Comparison of ENCODE assay signal across 28 mouse cellular contexts in the genomic region with DNA sequence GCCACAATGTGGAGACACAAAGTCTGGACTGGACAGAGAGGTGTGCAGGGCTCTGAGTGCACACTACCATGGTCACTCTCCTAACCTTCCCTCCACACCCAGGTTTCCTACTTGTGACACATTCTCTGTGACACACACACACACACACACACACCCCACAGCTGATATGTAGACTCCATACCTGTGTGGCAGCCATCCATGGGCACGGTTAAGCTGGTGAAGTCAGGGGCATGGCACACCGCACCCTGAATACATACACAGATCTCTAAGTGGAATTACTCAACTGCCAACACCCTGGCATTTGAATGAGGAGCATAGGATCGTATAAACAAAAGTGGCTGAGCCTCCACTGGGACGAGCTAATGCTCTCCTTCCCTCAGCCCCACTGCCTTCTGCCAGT. TPM values are rescaled to one million over a fixed set of nuclear protein-coding genes. Genes with fewer than 3 reads are reported as not detected.
"Had no signal": no experiment of that assay in that cellular context is flagged by ENCODE, and none has a peak within 500 bp of the region (broad histone marks: within the 10 kb centered on the region; RNA-seq: fewer than 3 reads in every experiment).

No protein-coding gene starts in this region.

- DNase-seq: kidney, adult 8-10 months; layer of hippocampus, postnatal 36 days; liver, embryonic 13.5 days; right cerebral cortex, postnatal 25 days had no signal

- H3K9me3 ChIP-seq: kidney, embryonic 15.5 days; liver, embryonic 13.5 days; megakaryocyte, embryonic 14.5 days; midbrain, embryonic 10.5 days; midbrain, embryonic 13.5 days; neural tube, embryonic 13.5 days; stomach, embryonic 15.5 days had no signal

- H3K4me3 ChIP-seq: kidney, embryonic 15.5 days; left cerebral cortex, adult 2 months; liver, embryonic 13.5 days; megakaryocyte, embryonic 14.5 days; midbrain, embryonic 10.5 days; midbrain, embryonic 13.5 days; myocyte; neural tube, embryonic 13.5 days; stomach, embryonic 15.5 days had no signal

- H3K4me1 ChIP-seq: liver, embryonic 13.5 days; neural tube, embryonic 13.5 days; stomach, embryonic 15.5 days had no signal

- H3K27ac ChIP-seq: kidney, embryonic 15.5 days; left cerebral cortex, adult 2 months; liver, embryonic 13.5 days; midbrain, embryonic 10.5 days; midbrain, embryonic 13.5 days; neural tube, embryonic 13.5 days; stomach, embryonic 15.5 days had no signal

- ATAC-seq: intestine, postnatal 0 days; midbrain, embryonic 13.5 days; midbrain, embryonic 16.5 days had no signal

- H3K27me3 ChIP-seq: neural tube, embryonic 13.5 days; stomach, embryonic 15.5 days had no signal

- H3K36me3 ChIP-seq: kidney, embryonic 15.5 days; liver, embryonic 13.5 days; midbrain, embryonic 10.5 days; midbrain, embryonic 13.5 days; neural tube, embryonic 13.5 days; stomach, embryonic 15.5 days had no signal

- H3K9ac ChIP-seq: kidney, embryonic 15.5 days; liver, embryonic 13.5 days; lung, embryonic 14.5 days; midbrain, embryonic 13.5 days; neural tube, embryonic 13.5 days; stomach, embryonic 15.5 days had no signal

- H3K4me2 ChIP-seq: kidney, embryonic 15.5 days; liver, embryonic 13.5 days; lung, embryonic 14.5 days; midbrain, embryonic 13.5 days; neural tube, embryonic 13.5 days; stomach, embryonic 15.5 days had no signal

RNA-seq across cellular contexts. Expression of gene Wfdc5, which starts 1.8 kb away (rescaled TPM):
- total RNA-seq: layer of hippocampus, adult 8-10 months; layer of hippocampus, postnatal 10 days; layer of hippocampus, postnatal 36 days; left cerebral cortex, adult 2 months; left cerebral cortex, postnatal 10 days; left cerebral cortex, postnatal 36 days; liver, adult 2 months; monocyte, adult 5-6 weeks; neutrophil, adult 5-6 weeks had no signal
- polyA plus RNA-seq: intestine, embryonic 14.5 days; kidney, embryonic 15.5 days; limb, embryonic 11.5 days; liver, adult 2 months; liver, embryonic 13.5 days; liver, embryonic 16.5 days; lung, embryonic 14.5 days; midbrain, embryonic 10.5 days; midbrain, embryonic 13.5 days; midbrain, embryonic 16.5 days; myocyte; neural tube, embryonic 13.5 days; testis, adult 2 months; thymus, postnatal 0 days had no signal

RNA-seq across cellular contexts. Expression of gene Wfdc12, which starts 9.6 kb away (rescaled TPM):
- total RNA-seq: layer of hippocampus, adult 8-10 months; layer of hippocampus, postnatal 10 days; layer of hippocampus, postnatal 36 days; left cerebral cortex, adult 2 months; left cerebral cortex, postnatal 10 days; left cerebral cortex, postnatal 36 days; liver, adult 2 months; monocyte, adult 5-6 weeks; neutrophil, adult 5-6 weeks had no signal
- polyA plus RNA-seq: intestine, embryonic 14.5 days; intestine, postnatal 0 days; limb, embryonic 11.5 days; liver, adult 2 months; liver, embryonic 13.5 days; liver, embryonic 16.5 days; lung, embryonic 14.5 days; midbrain, embryonic 10.5 days; midbrain, embryonic 13.5 days; midbrain, embryonic 16.5 days; myocyte; neural tube, embryonic 13.5 days; stomach, embryonic 15.5 days had no signal

RNA-seq across cellular contexts. Expression of gene Kcns1, which starts 9.9 kb away (rescaled TPM):
- total RNA-seq: liver, adult 2 months; monocyte, adult 5-6 weeks; neutrophil, adult 5-6 weeks had no signal
- polyA plus RNA-seq: liver, adult 2 months; liver, embryonic 13.5 days; liver, embryonic 16.5 days; lung, embryonic 14.5 days; midbrain, embryonic 10.5 days; myocyte; thymus, postnatal 0 days had no signal

RNA-seq across cellular contexts. Expression of gene Wfdc15a, which starts 19.2 kb away (rescaled TPM):
- total RNA-seq: layer of hippocampus, adult 8-10 months; layer of hippocampus, postnatal 10 days; layer of hippocampus, postnatal 36 days; left cerebral cortex, adult 2 months; left cerebral cortex, postnatal 10 days; left cerebral cortex, postnatal 36 days; liver, adult 2 months; monocyte, adult 5-6 weeks; neutrophil, adult 5-6 weeks had no signal
- polyA plus RNA-seq: intestine, embryonic 14.5 days; intestine, postnatal 0 days; kidney, embryonic 15.5 days; limb, embryonic 11.5 days; limb, embryonic 14.5 days; liver, adult 2 months; liver, embryonic 13.5 days; liver, embryonic 16.5 days; lung, embryonic 14.5 days; midbrain, embryonic 10.5 days; midbrain, embryonic 13.5 days; midbrain, embryonic 16.5 days; myocyte; neural tube, embryonic 13.5 days; stomach, embryonic 15.5 days; thymus, postnatal 0 days had no signal

RNA-seq across cellular contexts. Expression of gene Wfdc15b, which starts 40.7 kb away (rescaled TPM):
- total RNA-seq: layer of hippocampus, adult 8-10 months; layer of hippocampus, postnatal 10 days; layer of hippocampus, postnatal 36 days; left cerebral cortex, adult 2 months; left cerebral cortex, postnatal 10 days; left cerebral cortex, postnatal 36 days; monocyte, adult 5-6 weeks; neutrophil, adult 5-6 weeks had no signal
- polyA plus RNA-seq: limb, embryonic 11.5 days; limb, embryonic 14.5 days; liver, embryonic 13.5 days; lung, embryonic 14.5 days; midbrain, embryonic 10.5 days; midbrain, embryonic 13.5 days; midbrain, embryonic 16.5 days; myocyte; neural tube, embryonic 13.5 days; testis, adult 2 months had no signal
